Mouse (Mus musculus): ENCODE data around the gene Vav1.

GRCm38 (mm10) chr17:57328944-57329343 is 50.0 kb downstream of the Vav1 start:
- TF ChIP-seq CTCF (conservative IDR thresholded peaks at IDR 0.05; ENCODE audit: insufficient read depth, insufficient read length, low read depth, low read length) = no peak
- TF ChIP-seq POLR2A (IDR thresholded peaks at IDR 0.05; ENCODE audit: low read depth, low read length) = no peak
